Mouse (Mus musculus) gastrocnemius, adult 8-10 months (tissue): ENCODE measurements around the gene Prkar1a. TPM values are rescaled to one million over a fixed set of nuclear protein-coding genes. Genes with fewer than 3 reads are reported as not detected.

Experiments
- DNase-seq, 2 experiments: peaks; one replicate each; pipeline ENCODE4 v3.0.0; 2022; ENCODE audit warnings: low spot score in 2 of 2
- total RNA-seq, 4 experiments: library from RNA; stranded (reverse); gene quantifications; 2 replicates each; pipeline ENCODE4 v1.2.4; 2022

Gene Prkar1a
- total RNA-seq, 4 experiments from 2014 or later, result 98.3 to 106 (median 101) TPM

GRCm38 (mm10) chr11:109672396-109672795, 23.2 kb downstream of the Prkar1a start:
- DNase-seq, result no peak

- no peak for DNase-seq
Observed at GRCm38 (mm10) chr11:109672881-109673739, 23.9 kb downstream of the Prkar1a start.

- DNase-seq, result no peak
Observed at GRCm38 (mm10) chr11:109673741-109674140, 24.5 kb downstream of the Prkar1a start.

- no peak for DNase-seq
Observed at GRCm38 (mm10) chr11:109674542-109674941, 25.3 kb downstream of the Prkar1a start.

GRCm38 (mm10) chr11:109675208-109675607, 26.0 kb downstream of the Prkar1a start:
- DNase-seq, result no peak

GRCm38 (mm10) chr11:109675771-109676170, 26.6 kb downstream of the Prkar1a start:
- DNase-seq, result no peak

- no peak for DNase-seq
Observed at GRCm38 (mm10) chr11:109676621-109677373, 27.6 kb downstream of the Prkar1a start.

- DNase-seq, result no peak
Observed at GRCm38 (mm10) chr11:109678291-109678690, 29.1 kb downstream of the Prkar1a start.

GRCm38 (mm10) chr11:109680934-109681333, 31.7 kb downstream of the Prkar1a start:
- no peak for DNase-seq

GRCm38 (mm10) chr11:109681556-109681955, 32.4 kb downstream of the Prkar1a start:
- no peak for DNase-seq

- no peak for DNase-seq
Observed at GRCm38 (mm10) chr11:109682221-109682620, 33.0 kb downstream of the Prkar1a start.

- DNase-seq, result no peak
Observed at GRCm38 (mm10) chr11:109689539-109689938, 40.3 kb downstream of the Prkar1a start.

- DNase-seq, result peak in 1 of 2 experiments; percentile 50
Observed at GRCm38 (mm10) chr11:109692737-109693136, 43.5 kb downstream of the Prkar1a start.

GRCm38 (mm10) chr11:109696519-109696918, 47.3 kb downstream of the Prkar1a start:
- DNase-seq, result no peak

GRCm38 (mm10) chr11:109697089-109697643, 48.0 kb downstream of the Prkar1a start:
- no peak for DNase-seq

GRCm38 (mm10) chr11:109698740-109699139, 49.5 kb downstream of the Prkar1a start:
- DNase-seq, result no peak

- DNase-seq, result no peak
Observed at GRCm38 (mm10) chr11:109699784-109700183, 50.6 kb downstream of the Prkar1a start.

GRCm38 (mm10) chr11:109700761-109701160, 51.6 kb downstream of the Prkar1a start:
- no peak for DNase-seq

GRCm38 (mm10) chr11:109702031-109702815, 53.0 kb downstream of the Prkar1a start:
- no peak for DNase-seq

GRCm38 (mm10) chr11:109703845-109704244, 54.6 kb downstream of the Prkar1a start:
- no peak for DNase-seq
